Mouse (Mus musculus): ENCODE data around the gene Arf4.
A peak's percentile ranks its signal among the peaks of the same experiment; 100 is the strongest.
"Not testable (repeated sequence)": the region's sequence is repeated elsewhere in the genome, so short reads cannot be mapped to it uniquely, and the experiment has no call there.

Gene Arf4

GRCm38 (mm10) chr14:26663851-26664250 is 26.0 kb downstream of the Arf4 start:
- DNase-seq, result no peak

DNA sequence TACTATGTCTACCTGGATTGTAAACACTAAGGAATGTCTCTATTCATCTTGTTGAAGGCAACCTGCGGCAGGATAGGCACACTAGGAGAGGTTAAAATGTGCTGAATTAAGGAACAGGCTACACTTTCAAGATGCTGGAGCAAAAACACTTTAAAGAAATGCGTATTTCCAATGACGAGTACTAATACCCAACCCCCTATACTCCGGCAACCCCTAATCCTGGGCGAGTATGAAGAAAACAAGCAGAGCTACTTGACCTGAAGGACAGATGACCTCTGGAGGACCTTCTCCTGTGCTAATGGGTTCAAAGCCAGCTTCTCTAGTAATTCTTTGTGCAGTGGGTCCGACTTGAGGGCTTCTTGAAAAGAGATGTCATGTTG is 30.1 kb downstream of the Arf4 start:
- DNase-seq, result no peak

GRCm38 (mm10) chr14:26668371-26669291 is 30.8 kb downstream of the Arf4 start:
- peak; percentile 46 to 64 for DNase-seq

- DNase-seq, result peak; percentile 88 to 89
Measured at GRCm38 (mm10) chr14:26669292-26670073, 31.6 kb downstream of the Arf4 start, which contains the start of gene Pde12. Pde12 (minus strand) TSS chr14:26669883.

DNA sequence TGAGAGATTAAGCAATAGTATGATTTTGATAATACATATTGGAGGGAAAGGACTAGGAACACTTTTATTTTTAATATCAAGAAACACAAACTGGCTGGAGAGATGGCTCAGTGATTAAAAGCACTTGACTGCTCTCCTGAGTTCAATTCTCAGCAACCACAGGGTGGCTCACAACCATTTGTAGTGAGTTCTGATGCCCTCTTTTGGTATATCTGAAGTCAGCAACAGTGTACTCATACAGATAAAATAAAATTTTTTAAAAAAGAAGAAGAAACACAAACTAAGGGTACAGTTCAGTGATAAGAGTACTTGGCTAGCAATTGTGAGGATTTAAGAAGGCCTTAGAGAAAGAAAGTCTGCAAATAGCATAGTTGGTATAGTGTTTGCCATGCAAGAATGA is 33.1 kb downstream of the Arf4 start:
- no peak for DNase-seq

DNA sequence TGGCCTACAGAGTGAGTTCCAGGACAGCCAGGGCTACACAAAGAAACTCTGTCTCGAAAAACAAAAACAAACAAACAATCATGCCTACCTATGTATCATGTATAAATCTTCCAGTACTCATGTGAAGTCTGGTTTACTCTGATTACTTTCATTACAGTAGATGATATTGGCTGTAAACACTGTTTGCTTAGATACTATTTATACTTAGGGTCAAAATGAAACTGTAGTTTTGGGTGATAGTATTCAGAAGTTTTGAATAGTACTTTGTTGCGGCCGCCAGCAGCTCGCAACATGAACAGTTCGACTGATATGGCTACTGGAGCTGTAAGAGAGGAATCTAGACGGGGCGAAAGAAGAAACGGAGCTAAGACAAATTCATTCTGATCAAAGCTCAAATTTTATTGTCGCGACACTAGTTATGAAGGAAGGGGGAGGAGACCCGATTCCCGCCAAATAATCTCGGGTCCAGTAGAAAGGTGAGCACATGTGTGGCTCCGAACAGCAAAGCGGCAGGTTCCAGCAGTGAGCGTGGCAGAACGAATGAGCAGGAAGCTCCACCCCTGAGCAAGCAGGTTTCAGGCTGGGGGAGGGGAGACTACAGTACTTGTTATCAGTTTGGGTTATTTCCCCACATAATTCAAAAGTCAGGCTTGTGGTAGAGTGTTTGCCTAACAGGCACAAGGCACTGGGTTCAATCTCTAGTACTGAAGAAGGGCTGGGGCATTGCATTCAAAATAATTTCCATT is 34.2 kb downstream of the Arf4 start:
- peak in 1 of 2 experiments; percentile 29 for DNase-seq

- not testable (repeated sequence) for DNase-seq
Measured at GRCm38 (mm10) chr14:26674476-26675169, 36.7 kb downstream of the Arf4 start.

GRCm38 (mm10) chr14:26675371-26675770 is 37.5 kb downstream of the Arf4 start:
- DNase-seq, result peak; percentile 45 to 47

DNA sequence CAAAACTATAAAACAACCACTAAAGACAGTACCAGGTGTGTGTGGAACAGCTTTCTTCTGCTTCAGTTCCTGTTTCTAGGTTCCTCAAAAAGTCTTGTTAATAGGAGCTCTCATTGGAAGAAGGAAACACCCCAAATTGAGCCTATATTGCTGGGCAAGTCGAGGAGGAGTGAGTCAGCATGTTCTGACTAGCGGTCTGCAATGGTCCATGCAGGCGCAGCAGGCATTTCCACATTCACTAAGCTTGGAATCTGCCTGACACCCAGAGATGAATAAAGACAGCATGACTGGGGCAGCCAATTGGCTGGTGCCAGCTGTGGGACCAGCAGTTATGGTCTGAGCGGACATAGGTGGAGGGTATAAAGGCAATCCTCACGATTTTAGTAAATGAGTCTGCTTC is 37.9 kb downstream of the Arf4 start:
- peak; percentile 30 to 36 for DNase-seq

DNA sequence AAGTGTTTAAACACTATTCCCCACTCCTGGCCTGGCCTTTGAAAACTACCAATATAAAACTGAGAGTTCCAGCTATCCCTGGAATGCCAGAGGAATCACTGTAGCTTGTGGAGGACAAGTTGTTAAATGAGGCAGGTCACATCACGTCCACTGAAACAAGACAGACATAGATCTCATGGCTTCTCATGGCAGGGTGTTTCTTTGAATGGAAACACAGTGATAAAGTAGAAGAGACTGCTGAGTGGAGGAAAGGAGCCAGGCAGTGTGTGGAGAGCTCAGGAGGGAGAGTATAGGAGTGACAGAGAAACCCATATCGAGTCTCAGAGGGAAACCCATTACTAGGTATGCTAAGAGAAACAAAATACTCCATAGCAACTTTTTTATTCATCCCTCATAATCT is 52.9 kb downstream of the Arf4 start:
- DNase-seq, result no peak

GRCm38 (mm10) chr14:26691363-26691762 is 53.5 kb downstream of the Arf4 start:
- DNase-seq, result no peak

GRCm38 (mm10) chr14:26692974-26693373 is 55.1 kb downstream of the Arf4 start, which contains the start of gene Dnah12:
Dnah12 (plus strand) TSS chr14:26693274.
- no peak for DNase-seq

GRCm38 (mm10) chr14:26697912-26698311 is 60.0 kb downstream of the Arf4 start:
- no peak for DNase-seq

- DNase-seq, result peak; percentile 15 to 25
Measured at GRCm38 (mm10) chr14:26705246-26705645, 67.4 kb downstream of the Arf4 start.
